Mouse (Mus musculus) G1E (cell line): ENCODE data around the gene Gm13271. TPM values are rescaled to one million over a fixed set of nuclear protein-coding genes. Genes with fewer than 3 reads are reported as not detected.
"Not testable (repeated sequence)": the region's sequence is repeated elsewhere in the genome, so short reads cannot be mapped to it uniquely, and the experiment has no call there.

Experiments
- ATAC-seq: 2 replicates; pipeline ENCODE4 v1.8.0; 2016; ENCODE audit warnings: mild to moderate bottlenecking; ENCODE audit not compliant: insufficient number of reproducible peaks, poor library complexity, low FRiP score, severe bottlenecking; ENCODE audit errors: extremely low read depth
- DNase-seq: peaks from one replicate; pipeline ENCODE4 v3.0.0; 2012; ENCODE audit warnings: low spot score
- H3K27me3 ChIP-seq: 2 replicates; pipeline ENCODE4 v1.6.1; 2012; ENCODE audit warnings: mild to moderate bottlenecking, low read length, inconsistent platforms; ENCODE audit not compliant: insufficient read depth
- H3K36me3 ChIP-seq: replicated peaks from 2 replicates; pipeline ENCODE3; 2012; ENCODE audit warnings: mild to moderate bottlenecking, inconsistent platforms
- H3K4me1 ChIP-seq: 2 replicates; pipeline ENCODE4 v1.6.1; 2012; ENCODE audit warnings: low read depth, low read length, inconsistent platforms, mixed read lengths; ENCODE audit not compliant: insufficient read depth
- H3K4me3 ChIP-seq: 2 replicates; pipeline ENCODE4 v1.5.1; 2012; ENCODE audit warnings: low read depth, mild to moderate bottlenecking, inconsistent platforms, low read length, moderate library complexity, mixed read lengths
- H3K9me3 ChIP-seq: replicated peaks from 2 replicates; pipeline ENCODE4 v1.6.1; 2012; ENCODE audit warnings: inconsistent platforms
- CTCF ChIP-seq: IDR thresholded peaks from 2 replicates; pipeline ENCODE4 v1.5.1; 2012; ENCODE audit warnings: low read depth, low read length, inconsistent platforms, mixed read lengths
- GATA1 ChIP-seq: IDR thresholded peaks from 2 replicates; pipeline ENCODE4 v1.6.1; 2012; ENCODE audit warnings: borderline replicate concordance, low read length, inconsistent platforms, mixed read lengths
- GATA2 ChIP-seq: IDR thresholded peaks from 2 replicates; pipeline ENCODE4 v1.6.1; 2012; ENCODE audit warnings: low read depth, low read length, inconsistent platforms, borderline replicate concordance
- POLR2AphosphoS5 ChIP-seq: IDR thresholded peaks from 2 replicates; pipeline ENCODE4 v1.6.1; 2012; ENCODE audit warnings: low read depth, low read length, inconsistent platforms; ENCODE audit not compliant: insufficient replicate concordance
- TAL1 ChIP-seq: conservative IDR thresholded peaks from 2 replicates; pipeline ENCODE4 v1.6.1; 2012; ENCODE audit warnings: low read depth, low read length, inconsistent platforms, mixed read lengths
- polyA plus RNA-seq: library from polyadenylated mRNA; stranded (reverse); fragments of >175 nt; gene quantifications from 2 replicates; pipeline ENCODE4 v1.2.3, GENCODE M21; 2012
- total RNA-seq, 2 experiments: library from RNA; stranded (forward) in 1 of 2; stranded (reverse) in 1 of 2; fragments of 200-1000 nt in 1 of 2; fragments of >200 nt in 1 of 2; fragmentation: Nextera tagmentation in 1 of 2; gene quantifications; 2 replicates each; pipeline ENCODE4 v1.2.3; 2014 to 2017

Gm13271 gene
- not detected in 2 replicates for total RNA-seq (2014; fragmentation: Nextera tagmentation)
- total RNA-seq (2017), result not detected in 2 replicates
- polyA plus RNA-seq, result not detected in 2 replicates

- H3K36me3 ChIP-seq, H3K4me3 ChIP-seq, DNase-seq, ATAC-seq, H3K4me1 ChIP-seq, H3K27me3 ChIP-seq, H3K9me3 ChIP-seq: not testable (repeated sequence)
Observed at GRCm38 (mm10) chr4:88754818-88755340, at the start of gene Gm13271. Gene Gm13271, plus strand, starts transcription at chr4:88754868.

- no peak overlapping the region for H3K4me3 ChIP-seq
- ATAC-seq, result no peak
- no peak for DNase-seq
Observed at GRCm38 (mm10) chr4:88705924-88706323, 48.7 kb upstream of the Gm13271 start.

GRCm38 (mm10) chr4:88707128-88707826, 47.4 kb upstream of the Gm13271 start:
- H3K36me3 ChIP-seq, result peaks cover 8% of the 10 kb centered on the region
- no peak overlapping the region for H3K4me3 ChIP-seq
- TF ChIP-seq GATA2 (no peak), CTCF (no peak), GATA1 (no peak)
- peaks cover 2% of the 10 kb centered on the region; the same call in 1 of the 2 replicates for H3K27me3 ChIP-seq
- H3K4me1 ChIP-seq, result peaks cover 4% of the 10 kb centered on the region; the same call in 1 of the 2 replicates
- ATAC-seq (no peak), DNase-seq (no peak)
- no peaks in the 10 kb centered on the region for H3K9me3 ChIP-seq

More at GRCm38 (mm10) chr4:88705924-88706323, 48.7 kb upstream of the Gm13271 start:
- Histone ChIP-seq H3K9me3 (no peaks in the 10 kb centered on the region), H3K27me3 (peaks cover 3% of the 10 kb centered on the region; the same call in 1 of the 2 replicates), H3K36me3 (peaks cover 8% of the 10 kb centered on the region), H3K4me1 (peaks cover 4% of the 10 kb centered on the region; the same call in 1 of the 2 replicates)
- TF ChIP-seq CTCF (no peak), POLR2AphosphoS5 (no peak), GATA2 (no peak), TAL1 (no peak), GATA1 (no peak)

DNA sequence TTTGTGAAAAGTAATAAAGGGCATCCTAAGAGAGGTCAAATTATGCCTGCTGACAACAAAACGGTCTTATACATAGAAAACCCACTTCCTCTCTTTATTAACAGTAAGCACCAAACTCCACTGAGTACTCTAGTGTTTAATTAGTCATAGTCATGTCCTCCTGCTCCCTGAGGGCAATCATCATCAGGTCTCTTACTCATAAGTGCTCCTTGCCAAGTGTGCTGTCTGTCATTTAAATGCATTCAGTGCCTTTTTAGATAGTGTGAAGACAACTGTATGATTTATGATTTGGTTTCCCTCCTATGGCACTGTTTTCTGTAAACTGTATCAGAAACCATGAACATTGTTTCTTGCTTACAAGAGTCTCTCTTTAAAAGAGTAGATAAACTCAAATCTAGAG, 40.4 kb upstream of the Gm13271 start:
- DNase-seq, result no peak
- no peak for ATAC-seq

GRCm38 (mm10) chr4:88715059-88715458, 39.6 kb upstream of the Gm13271 start:
- H3K4me1 ChIP-seq, result peaks cover 16% of the 10 kb centered on the region
- no peaks in the 10 kb centered on the region for H3K9me3 ChIP-seq
- H3K27me3 ChIP-seq, result no peaks in the 10 kb centered on the region
- peaks cover 44% of the 10 kb centered on the region for H3K36me3 ChIP-seq
- no peak for DNase-seq
- no peak for ATAC-seq
- no peak overlapping the region for H3K4me3 ChIP-seq
- TF ChIP-seq POLR2AphosphoS5, result no peak

More for the DNA sequence above, 40.4 kb upstream of the Gm13271 start:
- Histone ChIP-seq H3K9me3 (no peaks in the 10 kb centered on the region), H3K4me3 (no peak overlapping the region), H3K36me3 (peaks cover 45% of the 10 kb centered on the region), H3K4me1 (peaks cover 15% of the 10 kb centered on the region), H3K27me3 (no peaks in the 10 kb centered on the region)
- TF ChIP-seq GATA2 (no peak), CTCF (no peak), GATA1 (no peak), TAL1 (no peak), POLR2AphosphoS5 (no peak)

DNA sequence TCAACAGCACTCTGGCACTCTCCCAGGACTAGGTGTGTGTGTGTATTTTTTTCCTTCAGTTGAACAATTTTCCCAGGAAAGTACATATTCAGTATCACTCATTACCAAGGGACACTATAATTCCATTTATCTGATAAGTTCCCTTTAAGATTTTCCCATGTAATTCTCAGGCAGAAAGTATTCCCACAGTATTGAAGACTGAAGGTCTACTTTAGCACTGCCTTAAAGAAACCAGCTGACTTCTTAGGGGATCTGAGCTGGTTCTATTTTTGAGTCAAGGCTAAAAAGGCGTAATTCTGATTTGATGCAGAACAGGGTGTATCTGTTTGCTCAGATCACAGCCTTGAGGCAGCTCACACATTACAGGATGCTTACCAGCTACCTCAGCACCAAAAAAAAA, 36.0 kb upstream of the Gm13271 start:
- Histone ChIP-seq H3K36me3 (peaks cover 43% of the 10 kb centered on the region), H3K4me1 (peaks cover 30% of the 10 kb centered on the region), H3K27me3 (no peaks in the 10 kb centered on the region), H3K4me3 (peak overlapping the region; percentile 44; the same call in 1 of the 2 replicates), H3K9me3 (no peaks in the 10 kb centered on the region)
- DNase-seq (no peak), ATAC-seq (no peak)
- no peak for TF ChIP-seq POLR2AphosphoS5
- TF ChIP-seq GATA2, result no peak
- TF ChIP-seq CTCF, result no peak
- no peak for TF ChIP-seq GATA1
- no peak for TF ChIP-seq TAL1
